Mouse (Mus musculus) midbrain, embryonic 16.5 days (tissue): ENCODE measurements around the gene Spg21. TPM values are rescaled to one million over a fixed set of nuclear protein-coding genes. Genes with fewer than 3 reads are reported as not detected.

Experiments used
- ATAC-seq: fragments of 200-750 bp; cut with Nextera tagmentation; 2 replicates; pipeline ENCODE4 v1.8.0; 2017; ENCODE audit warnings: moderate TSS enrichment
- H3K27ac ChIP-seq: fragments of 300-500 bp; sonication (generic); 2 replicates; pipeline ENCODE4 v1.5.1; 2014; ENCODE audit warnings: mild to moderate bottlenecking, low read length, mixed read lengths
- H3K27me3 ChIP-seq: fragments of 300-500 bp; sonication (generic); 2 replicates; pipeline ENCODE4 v1.6.1; 2014; ENCODE audit warnings: low read depth, low read length, mixed read lengths; ENCODE audit not compliant: control insufficient read depth, insufficient read depth
- H3K36me3 ChIP-seq: fragments of 300-500 bp; sonication (generic); 2 replicates; pipeline ENCODE4 v1.6.1; 2014; ENCODE audit warnings: mild to moderate bottlenecking, low read length, moderate library complexity, mixed read lengths; ENCODE audit not compliant: control insufficient read depth, insufficient read depth
- H3K4me1 ChIP-seq: fragments of 300-500 bp; sonication (generic); 2 replicates; pipeline ENCODE4 v1.6.1; 2014; ENCODE audit warnings: mild to moderate bottlenecking, low read length, mixed read lengths; ENCODE audit not compliant: control insufficient read depth, insufficient read depth
- H3K4me2 ChIP-seq: fragments of 300-500 bp; sonication (generic); 2 replicates; pipeline ENCODE4 v1.6.1; 2014; ENCODE audit warnings: mild to moderate bottlenecking, low read length, mixed read lengths
- H3K4me3 ChIP-seq: fragments of 300-500 bp; sonication (generic); 2 replicates; pipeline ENCODE4 v1.5.1; 2014; ENCODE audit warnings: low read depth, mild to moderate bottlenecking, low read length, moderate library complexity, mixed read lengths
- H3K9ac ChIP-seq: fragments of 300-500 bp; sonication (generic); 2 replicates; pipeline ENCODE4 v1.6.1; 2014; ENCODE audit warnings: low read depth, low read length, mixed read lengths
- H3K9me3 ChIP-seq: fragments of 300-500 bp; sonication (generic); replicated peaks from 2 replicates; pipeline ENCODE4 v1.6.1; 2014; ENCODE audit warnings: mild to moderate bottlenecking, low read length, mixed read lengths; ENCODE audit not compliant: control insufficient read depth, poor library complexity, severe bottlenecking
- WGBS: fragments of 180-500 bp; shearing (Covaris S2); extraction: QIAGEN DNeasy Blood & Tissue Kit; methylation state at CpG from one replicate; pipeline ENCODE4 v1.1.7; 2014; 5-methylcytosine and 5-hydroxymethylcytosine counted together
- polyA plus RNA-seq: library from polyadenylated mRNA; unstranded; fragments of >200 nt; fragmentation: Nextera tagmentation; extraction: Ambion mirVana; gene quantifications from 2 replicates; pipeline ENCODE4 v1.2.1, GENCODE M21; 2015

Spg21 gene
- polyA plus RNA-seq, 1 experiment from 2014 or later = 111 TPM

DNA sequence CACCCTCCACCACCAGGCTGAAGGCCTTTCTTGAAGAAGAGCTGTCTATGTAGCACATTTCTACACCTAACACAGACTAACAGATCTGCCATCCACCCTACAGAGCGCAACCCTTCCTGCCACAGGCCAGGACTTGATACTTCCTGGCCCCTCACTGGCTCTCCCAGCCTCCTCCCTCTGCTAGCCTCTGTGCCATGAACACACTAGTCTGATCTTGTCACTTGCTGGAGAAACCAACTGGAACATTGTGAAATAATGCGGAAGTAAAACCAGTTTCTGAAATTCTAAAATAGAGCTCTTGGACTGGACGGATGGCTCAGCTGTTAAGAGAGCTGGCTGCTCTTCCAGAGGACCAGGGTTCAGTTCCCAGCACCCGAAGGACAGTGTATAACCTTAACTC lies 32.1 kb downstream of the Spg21 start:
- ATAC-seq = no peak
- H3K36me3 ChIP-seq = peaks cover 3% of the 10 kb centered on the region; the same call in 1 of the 2 replicates
- H3K9me3 ChIP-seq = no peaks in the 10 kb centered on the region

DNA sequence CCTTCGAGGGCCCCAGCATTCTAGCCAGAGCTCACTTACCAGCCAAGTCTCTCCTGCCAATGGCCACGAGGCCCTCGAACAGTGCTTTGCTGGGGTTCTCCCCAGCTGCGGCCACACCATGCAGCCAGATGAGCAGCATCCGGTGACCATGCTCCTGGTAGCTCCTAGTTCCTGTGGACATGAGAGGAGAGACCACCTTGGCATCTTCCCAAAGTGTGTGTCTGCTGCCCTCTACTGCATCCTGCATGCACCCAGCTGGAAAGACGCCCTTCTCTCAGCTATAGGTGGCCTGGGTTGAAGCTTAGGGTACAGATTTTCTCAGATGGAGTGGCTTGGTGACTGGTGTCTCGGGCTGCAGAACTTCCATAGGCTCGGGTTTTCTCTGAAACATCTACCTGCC lies 41.4 kb downstream of the Spg21 start:
- no peak overlapping the region for H3K27ac ChIP-seq
- no peaks in the 10 kb centered on the region for H3K4me1 ChIP-seq
- no peak overlapping the region for H3K4me3 ChIP-seq
- H3K36me3 ChIP-seq = no peaks in the 10 kb centered on the region
- H3K9ac ChIP-seq = no peak overlapping the region
- H3K9me3 ChIP-seq = no peaks in the 10 kb centered on the region
- no peak for ATAC-seq
- no peaks in the 10 kb centered on the region for H3K27me3 ChIP-seq
- WGBS = 56% methylated on average over 8 of the region's 8 CpGs
- H3K4me2 ChIP-seq = no peak overlapping the region

More for the DNA sequence above, 32.1 kb downstream of the Spg21 start:
- no peak overlapping the region for H3K4me2 ChIP-seq
- H3K27ac ChIP-seq = no peak overlapping the region
- no peak overlapping the region for H3K4me3 ChIP-seq
- no peaks in the 10 kb centered on the region for H3K4me1 ChIP-seq
- 94% methylated on average over 4 of the region's 4 CpGs for WGBS
- H3K9ac ChIP-seq = no peak overlapping the region
- no peaks in the 10 kb centered on the region for H3K27me3 ChIP-seq

DNA sequence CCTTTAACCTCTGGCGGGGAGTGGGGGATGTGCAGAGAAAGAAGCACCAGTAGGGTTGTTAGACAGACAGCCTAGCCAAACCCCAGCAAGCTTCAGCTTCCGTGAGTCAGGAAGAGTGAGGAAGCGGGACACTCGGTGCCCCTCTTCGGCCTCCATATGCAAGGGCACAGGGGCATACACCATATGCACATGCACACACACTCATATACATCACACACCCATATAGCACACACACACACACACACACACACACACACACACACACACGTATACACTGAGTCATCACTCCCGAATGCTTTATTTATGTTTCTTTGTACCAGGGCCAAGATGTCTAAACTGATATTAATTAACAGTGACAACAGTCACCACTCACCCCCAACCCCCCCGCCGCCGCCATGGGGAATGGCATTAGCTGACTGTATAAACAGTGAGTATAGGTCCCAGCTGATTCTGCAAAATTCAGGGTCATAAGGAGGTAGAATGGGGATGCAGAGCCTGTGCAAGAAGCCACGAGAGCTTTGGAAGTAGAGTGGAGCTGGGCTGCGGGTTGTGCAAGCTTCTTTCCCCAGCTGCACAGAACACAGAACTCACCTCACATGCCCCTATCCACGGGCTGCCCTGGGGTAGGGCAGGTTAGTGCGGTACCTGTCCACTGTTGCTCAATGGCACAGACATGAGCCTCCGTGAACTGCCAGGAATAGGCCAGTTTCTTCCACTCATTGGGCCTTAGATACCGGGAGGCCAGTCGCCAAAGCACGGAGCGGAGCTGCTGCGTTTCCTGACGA lies 42.2 kb downstream of the Spg21 start:
- Histone ChIP-seq H3K36me3 (no peaks in the 10 kb centered on the region), H3K4me3 (no peak overlapping the region), H3K27me3 (no peaks in the 10 kb centered on the region), H3K4me1 (no peaks in the 10 kb centered on the region), H3K27ac (no peak overlapping the region), H3K9ac (no peak overlapping the region), H3K9me3 (no peaks in the 10 kb centered on the region), H3K4me2 (no peak overlapping the region)
- ATAC-seq = no peak
- WGBS = 81% methylated on average over 21 of the region's 21 CpGs

- ATAC-seq = no peak
- 71% methylated on average over 7 of the region's 7 CpGs for WGBS
- H3K27me3 ChIP-seq = no peaks in the 10 kb centered on the region
- no peaks in the 10 kb centered on the region for H3K9me3 ChIP-seq
- H3K9ac ChIP-seq = no peak overlapping the region
- no peaks in the 10 kb centered on the region for H3K4me1 ChIP-seq
- H3K36me3 ChIP-seq = no peaks in the 10 kb centered on the region
- no peak overlapping the region for H3K4me2 ChIP-seq
- H3K4me3 ChIP-seq = no peak overlapping the region
- no peak overlapping the region for H3K27ac ChIP-seq
These were observed 47.7 kb downstream of the Spg21 start for GRCm38 (mm10) chr9:65508449-65508848.

DNA sequence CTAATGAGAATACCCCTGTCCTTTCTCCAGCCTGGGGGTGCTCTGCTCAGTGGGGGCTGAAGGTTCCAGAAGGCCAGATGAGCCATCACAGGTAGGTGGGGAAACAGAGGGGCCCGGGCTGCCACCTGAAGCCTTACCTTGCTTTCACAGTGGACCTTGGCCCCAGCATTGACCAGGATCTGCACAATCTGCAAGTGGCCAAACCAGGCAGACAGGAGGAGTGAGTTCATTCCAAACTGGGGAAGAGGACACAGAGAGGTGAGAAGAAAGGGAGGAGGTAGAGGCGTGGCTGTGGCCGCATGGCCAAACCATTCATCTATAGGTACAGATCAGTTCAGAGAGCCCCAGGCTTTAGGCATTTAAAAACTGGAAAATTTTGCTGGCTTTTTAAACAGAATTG lies 51.8 kb downstream of the Spg21 start:
- Histone ChIP-seq H3K4me2 (no peak overlapping the region), H3K9me3 (no peaks in the 10 kb centered on the region), H3K27me3 (no peaks in the 10 kb centered on the region), H3K9ac (no peak overlapping the region), H3K27ac (no peak overlapping the region), H3K4me1 (no peaks in the 10 kb centered on the region), H3K36me3 (no peaks in the 10 kb centered on the region), H3K4me3 (no peak overlapping the region)
- no peak for ATAC-seq
- 94% methylated on average over 3 of the region's 3 CpGs for WGBS

DNA sequence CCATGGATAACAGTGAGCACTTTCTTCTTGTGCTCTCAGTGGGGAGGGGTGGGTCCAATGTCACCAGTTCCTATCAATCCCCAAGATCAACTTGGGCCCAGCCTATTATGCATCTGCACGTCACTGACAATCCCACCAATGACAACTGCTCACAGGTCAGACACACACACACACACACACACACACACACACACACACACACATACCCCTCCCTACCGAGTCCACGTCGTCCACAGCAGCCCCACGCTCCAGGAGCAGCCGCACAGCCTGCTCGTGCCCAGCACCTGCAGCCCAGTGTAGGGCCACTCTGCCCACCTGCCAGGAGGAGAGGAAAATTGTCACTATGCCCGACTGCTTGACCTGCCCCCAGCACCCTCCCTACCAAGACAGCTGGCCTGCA lies 53.7 kb downstream of the Spg21 start:
- Histone ChIP-seq H3K9me3 (no peaks in the 10 kb centered on the region), H3K9ac (no peak overlapping the region), H3K27ac (no peak overlapping the region), H3K4me2 (no peak overlapping the region), H3K36me3 (no peaks in the 10 kb centered on the region), H3K4me3 (no peak overlapping the region), H3K4me1 (no peaks in the 10 kb centered on the region), H3K27me3 (no peaks in the 10 kb centered on the region)
- no peak for ATAC-seq
- 61% methylated on average over 8 of the region's 8 CpGs for WGBS

DNA sequence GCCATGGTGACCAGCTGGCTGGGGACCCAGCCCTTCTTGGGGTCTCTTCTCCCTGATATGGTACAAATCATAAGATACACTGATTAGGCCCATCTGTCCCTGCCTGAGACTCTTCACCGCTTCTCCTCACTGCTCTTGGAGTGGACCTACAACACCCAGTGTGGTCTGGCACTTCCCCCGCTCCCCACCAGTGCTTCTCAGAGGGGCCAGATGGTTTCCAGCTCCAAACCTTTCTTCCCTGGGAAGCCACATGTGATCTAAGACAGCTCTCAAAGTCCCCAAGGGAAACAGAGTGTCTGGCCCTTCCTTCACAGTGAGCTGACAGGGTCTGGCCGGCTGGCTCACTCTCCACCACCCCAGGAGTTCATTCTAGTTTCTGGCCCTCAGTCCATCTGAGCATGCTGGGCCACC lies 54.1 kb downstream of the Spg21 start:
- WGBS = 68% methylated on average over 3 of the region's 3 CpGs

DNA sequence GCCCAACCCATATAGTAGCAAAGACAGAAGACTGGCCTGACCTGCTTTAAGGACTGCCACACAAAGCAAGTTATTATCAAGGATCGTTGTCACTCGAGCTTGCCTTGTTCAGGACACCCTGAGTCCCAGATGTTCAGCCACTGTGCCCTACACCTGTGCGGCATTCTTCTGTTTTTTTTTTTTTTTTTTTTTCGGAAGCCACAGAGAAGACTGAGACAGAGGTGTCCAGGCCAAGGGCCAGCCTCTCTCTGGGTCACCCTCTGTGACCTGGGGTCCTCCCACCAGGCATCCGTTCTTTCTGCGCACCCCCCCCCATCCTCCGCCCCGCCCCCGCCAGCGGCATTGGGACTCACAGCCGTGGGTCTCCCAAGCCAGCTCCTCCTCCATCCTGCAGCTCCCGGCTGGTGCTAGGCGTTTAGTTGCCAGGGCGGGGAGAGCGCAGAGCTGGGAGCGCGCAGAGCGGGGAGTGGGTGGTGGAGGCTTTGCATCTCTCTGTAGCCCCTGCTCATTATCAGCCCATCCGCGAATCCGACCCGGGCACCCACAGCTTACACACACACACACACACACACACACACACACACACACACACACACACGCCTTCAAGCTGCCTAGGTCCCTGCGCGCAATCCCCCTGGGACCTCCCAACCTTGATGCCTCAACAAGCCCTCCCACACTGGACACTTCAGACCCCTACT lies 59.2 kb downstream of the Spg21 start, which contains the start of gene Ankdd1a:
Gene Ankdd1a (minus strand): TSS at position 387 of the 698 bp plus-strand sequence.
- ATAC-seq = peak; percentile 91

More for the DNA sequence above, 54.1 kb downstream of the Spg21 start:
- H3K9me3 ChIP-seq = no peaks in the 10 kb centered on the region
- no peak overlapping the region for H3K9ac ChIP-seq
- no peak for ATAC-seq
- H3K27ac ChIP-seq = no peak overlapping the region
- no peak overlapping the region for H3K4me3 ChIP-seq
- no peaks in the 10 kb centered on the region for H3K27me3 ChIP-seq
- no peaks in the 10 kb centered on the region for H3K36me3 ChIP-seq
- H3K4me1 ChIP-seq = no peaks in the 10 kb centered on the region
- H3K4me2 ChIP-seq = no peak overlapping the region

DNA sequence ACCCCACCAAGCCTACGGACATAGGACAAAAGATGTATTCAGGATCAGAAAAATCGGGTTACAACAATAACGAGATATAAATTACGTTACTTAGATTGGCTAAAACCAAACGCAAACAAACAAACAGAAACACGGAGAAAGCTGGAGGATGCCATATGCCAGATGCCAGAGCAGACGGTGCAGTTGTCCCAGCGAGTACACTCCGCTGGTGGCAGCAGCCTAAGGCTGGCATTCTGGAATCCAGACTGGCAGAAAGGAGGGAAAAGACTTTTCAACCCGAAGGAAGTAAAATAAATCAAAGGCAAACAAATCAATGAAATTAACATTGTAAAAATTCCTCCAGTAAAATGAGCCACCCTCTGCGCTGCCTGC lies 59.7 kb downstream of the Spg21 start:
- ATAC-seq = no peak
- Histone ChIP-seq H3K4me3 (peak overlapping the region; percentile 38), H3K9ac (peak overlapping the region; percentile 63), H3K4me2 (peak overlapping the region; percentile 69), H3K36me3 (no peaks in the 10 kb centered on the region), H3K27ac (peak overlapping the region; percentile 47), H3K4me1 (peaks cover 7% of the 10 kb centered on the region; the same call in 1 of the 2 replicates), H3K27me3 (no peaks in the 10 kb centered on the region), H3K9me3 (no peaks in the 10 kb centered on the region)
- WGBS = 12% methylated on average over 11 of the region's 11 CpGs

More for the DNA sequence above, 59.2 kb downstream of the Spg21 start, which contains the start of gene Ankdd1a:
- 8% methylated on average over 24 of the region's 25 CpGs for WGBS
- H3K9me3 ChIP-seq = no peaks in the 10 kb centered on the region
- H3K4me2 ChIP-seq = peak within 1 kb of the TSS; percentile 69
- peak within 1 kb of the TSS; percentile 47 for H3K27ac ChIP-seq
- peak within 1 kb of the TSS; percentile 38 for H3K4me3 ChIP-seq
- no peaks in the 10 kb centered on the region for H3K27me3 ChIP-seq
- no peaks in the 10 kb centered on the region for H3K36me3 ChIP-seq
- peak within 1 kb of the TSS; percentile 63 for H3K9ac ChIP-seq
- H3K4me1 ChIP-seq = peaks cover 7% of the 10 kb centered on the region; the same call in 1 of the 2 replicates
